Mouse (Mus musculus): ENCODE results near the gene Tnks2.
"Not testable (repeated sequence)": the region's sequence is repeated elsewhere in the genome, so short reads cannot be mapped to it uniquely, and the experiment has no call there.

DNA sequence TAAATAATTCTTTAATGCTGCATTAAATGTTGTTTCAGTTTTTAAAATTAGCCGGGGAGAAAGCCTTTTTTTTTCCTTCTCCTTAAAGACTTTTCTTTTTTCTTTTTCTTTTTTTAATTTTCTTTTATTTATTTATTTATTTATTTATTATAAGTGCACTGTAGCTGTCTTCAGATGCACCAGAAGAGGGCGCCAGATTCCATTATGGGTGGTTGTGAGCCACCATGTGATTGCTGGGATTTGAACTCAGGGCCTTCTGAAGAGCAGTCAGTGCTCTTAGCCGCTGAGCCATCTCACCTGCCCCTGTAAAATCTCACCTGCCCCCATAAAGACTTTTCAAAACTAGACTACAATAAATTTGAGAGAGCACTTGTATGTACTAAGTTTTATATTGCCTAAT is 34.6 kb downstream of the Tnks2 start:
- not testable (repeated sequence) for TF ChIP-seq CTCF (IDR thresholded peaks at IDR 0.05; ENCODE audit: low read depth, low read length); GATA1 (IDR thresholded peaks at IDR 0.05; ENCODE audit: borderline replicate concordance, low read length); POLR2AphosphoS5 (IDR thresholded peaks at IDR 0.05; ENCODE audit: insufficient replicate concordance, low read depth, low read length); TAL1 (conservative IDR thresholded peaks at IDR 0.05; ENCODE audit: low read depth, low read length)

All from G1E (cell line).